Mouse (Mus musculus) kidney, adult 2 months (tissue): Measurements from ENCODE around the gene Olfr675. TPM values are rescaled to one million over a fixed set of nuclear protein-coding genes. Genes with fewer than 3 reads are reported as not detected.
"Not testable (repeated sequence)": the region's sequence is repeated elsewhere in the genome, so short reads cannot be mapped to it uniquely, and the experiment has no call there.

Source experiments
- DNase-seq: peaks from one replicate; pipeline ENCODE4 v3.0.0; 2021
- H3K27ac ChIP-seq: fragments of 200-500 bp; 2 replicates; pipeline ENCODE4 v1.5.1; 2012; ENCODE audit warnings: low read depth, low read length, control low read depth, inconsistent platforms; ENCODE audit not compliant: insufficient read depth
- H3K27me3 ChIP-seq: fragments of 200-500 bp; replicated peaks from 2 replicates; pipeline ENCODE4 v1.6.1; 2012; ENCODE audit warnings: mild to moderate bottlenecking, moderate library complexity, low read length, inconsistent platforms; ENCODE audit not compliant: control insufficient read depth, insufficient read depth
- H3K36me3 ChIP-seq: fragments of 200-500 bp; 2 replicates; pipeline ENCODE4 v1.6.1; 2012; ENCODE audit warnings: mild to moderate bottlenecking, moderate library complexity, low read length, inconsistent platforms; ENCODE audit not compliant: control insufficient read depth, insufficient read depth
- H3K4me1 ChIP-seq: fragments of 200-500 bp; 2 replicates; pipeline ENCODE4 v1.6.1; 2011; ENCODE audit warnings: low read length; ENCODE audit not compliant: control insufficient read depth, insufficient read depth
- H3K4me3 ChIP-seq: fragments of 200-500 bp; 2 replicates; pipeline ENCODE4 v1.5.1; 2011; ENCODE audit warnings: mild to moderate bottlenecking, low read depth, low read length, control low read depth; ENCODE audit not compliant: insufficient read depth
- CTCF ChIP-seq: fragments of 200-500 bp; conservative IDR thresholded peaks from 2 replicates; pipeline ENCODE4 v1.5.1; 2011; ENCODE audit warnings: low read depth, mild to moderate bottlenecking, control low read depth, low read length, moderate library complexity, mixed read lengths; ENCODE audit not compliant: insufficient read depth, insufficient read length
- POLR2A ChIP-seq: fragments of 200-500 bp; IDR thresholded peaks from one replicate; pipeline ENCODE4 v1.6.1; 2011; ENCODE audit warnings: low read depth, low read length, control low read depth
- WGBS: fragments of 180-500 bp; shearing (Covaris S2); methylation state at CpG from one replicate; pipeline ENCODE4 v1.1.7; 2018; 5-methylcytosine and 5-hydroxymethylcytosine counted together
- polyA plus RNA-seq: library from polyadenylated mRNA; depleted of rRNA; stranded (reverse); fragments of >200 nt; gene quantifications from 2 replicates; pipeline ENCODE4 v1.2.3, GENCODE M21; 2012; rRNA removed

Gene Olfr675
- not detected in 2 replicates for polyA plus RNA-seq

GRCm38 (mm10) chr7:105028360-105028759, at the start of gene Olfr675:
Gene Olfr675 (minus strand): TSS chr7:105028460.
- WGBS: 57% methylated on average over 1 of the region's 1 CpGs
- H3K27ac ChIP-seq: no peak within 1 kb of the TSS
- TF ChIP-seq CTCF (no peak), POLR2A (no peak)
- no peak within 1 kb of the TSS for H3K4me3 ChIP-seq
- no peaks in the 10 kb centered on the region for H3K4me1 ChIP-seq
- no peaks in the 10 kb centered on the region for H3K36me3 ChIP-seq
- no peaks in the 10 kb centered on the region for H3K27me3 ChIP-seq
- no peak for DNase-seq

DNA sequence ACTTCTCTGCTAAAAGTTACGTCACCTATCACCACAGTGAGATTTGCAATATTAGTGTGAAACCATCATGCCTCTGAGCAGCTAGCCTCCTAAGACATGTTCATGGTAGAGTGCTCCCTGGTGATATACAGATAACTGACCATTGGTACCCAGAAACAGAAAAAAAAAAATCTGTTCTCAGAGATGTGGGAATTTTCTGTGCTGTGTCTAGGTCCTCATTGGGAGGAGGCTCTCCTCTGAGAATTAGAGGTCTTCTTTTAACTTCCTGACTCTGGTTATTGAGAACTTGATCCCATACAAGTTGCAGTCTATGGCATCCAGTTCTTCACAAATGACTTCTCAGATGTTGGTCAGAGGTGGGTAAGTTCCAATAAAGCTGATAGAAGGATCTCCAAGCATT, 35.9 kb upstream of the Olfr675 start, which contains the start of gene Olfr678:
Gene Olfr678, plus strand, starts transcription at position 301 of the 400 bp plus-strand sequence.
- no peak within 1 kb of the TSS for H3K4me3 ChIP-seq
- H3K36me3 ChIP-seq: no peaks in the 10 kb centered on the region
- DNase-seq: no peak
- H3K27me3 ChIP-seq: no peaks in the 10 kb centered on the region
- no peaks in the 10 kb centered on the region for H3K4me1 ChIP-seq
- H3K27ac ChIP-seq: no peak within 1 kb of the TSS
- TF ChIP-seq CTCF: no peak
- no peak for TF ChIP-seq POLR2A
- 68% methylated on average over 1 of the region's 1 CpGs for WGBS

- no peak for TF ChIP-seq CTCF
- TF ChIP-seq POLR2A: no peak
- no peak overlapping the region for H3K4me3 ChIP-seq
- no peak overlapping the region for H3K27ac ChIP-seq
- no peak for DNase-seq
- H3K27me3 ChIP-seq: no peaks in the 10 kb centered on the region
- H3K36me3 ChIP-seq: no peaks in the 10 kb centered on the region
- H3K4me1 ChIP-seq: no peaks in the 10 kb centered on the region
These were observed 30.7 kb upstream of the Olfr675 start for GRCm38 (mm10) chr7:105058951-105059350.

- not testable (repeated sequence) for H3K4me3 ChIP-seq, H3K4me1 ChIP-seq, H3K27ac ChIP-seq, H3K36me3 ChIP-seq, H3K27me3 ChIP-seq, DNase-seq
- WGBS: 51% methylated on average over 5 of the region's 5 CpGs
These were observed 5.6 kb upstream of the Olfr675 start for GRCm38 (mm10) chr7:105033836-105034235.

GRCm38 (mm10) chr7:105032398-105032797, 4.1 kb upstream of the Olfr675 start, which contains the start of gene Olfr676:
Gene Olfr676 (plus strand): TSS chr7:105032698.
- no peaks in the 10 kb centered on the region for H3K27me3 ChIP-seq
- TF ChIP-seq CTCF: no peak
- TF ChIP-seq POLR2A: no peak
- H3K4me1 ChIP-seq: no peaks in the 10 kb centered on the region
- no peak within 1 kb of the TSS for H3K27ac ChIP-seq
- H3K4me3 ChIP-seq: no peak within 1 kb of the TSS
- H3K36me3 ChIP-seq: no peaks in the 10 kb centered on the region
- DNase-seq: no peak

- no peak for TF ChIP-seq POLR2A
- no peak for TF ChIP-seq CTCF
These were observed 5.7 kb downstream of the Olfr675 start for GRCm38 (mm10) chr7:105022530-105022929.

DNA sequence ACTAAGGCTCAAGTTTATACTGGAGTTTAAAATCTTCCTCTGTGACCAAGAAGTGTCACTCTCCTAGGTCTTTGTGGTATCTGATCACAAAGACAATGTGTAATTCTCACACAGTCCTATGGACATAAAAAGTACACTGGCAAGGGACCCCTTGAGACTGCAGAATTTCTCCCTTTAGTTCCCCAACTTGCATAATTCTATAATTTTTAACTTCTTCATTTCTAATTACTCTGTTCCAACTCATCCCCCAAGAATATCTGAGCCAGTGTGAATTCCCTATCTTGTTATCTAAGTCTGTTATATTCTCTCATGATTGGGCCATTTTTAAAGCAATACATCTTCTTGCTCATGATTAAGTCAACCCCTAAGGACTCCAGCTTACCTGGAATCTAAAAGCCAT, 26.3 kb downstream of the Olfr675 start, which contains the start of gene Olfr672:
Gene Olfr672, minus strand, starts transcription at position 101 of the 400 bp plus-strand sequence.
- no peak for DNase-seq
- TF ChIP-seq POLR2A (no peak), CTCF (no peak)
- no peak within 1 kb of the TSS for H3K4me3 ChIP-seq
- no peak within 1 kb of the TSS for H3K27ac ChIP-seq
- no peaks in the 10 kb centered on the region for H3K36me3 ChIP-seq
- H3K27me3 ChIP-seq: no peaks in the 10 kb centered on the region
- no peaks in the 10 kb centered on the region for H3K4me1 ChIP-seq

More at GRCm38 (mm10) chr7:105022530-105022929, 5.7 kb downstream of the Olfr675 start:
- no peak for DNase-seq
- Histone ChIP-seq H3K27me3 (no peaks in the 10 kb centered on the region), H3K4me3 (no peak overlapping the region), H3K36me3 (no peaks in the 10 kb centered on the region), H3K4me1 (no peaks in the 10 kb centered on the region), H3K27ac (no peak overlapping the region)
- 22% methylated on average over 1 of the region's 1 CpGs for WGBS

DNA sequence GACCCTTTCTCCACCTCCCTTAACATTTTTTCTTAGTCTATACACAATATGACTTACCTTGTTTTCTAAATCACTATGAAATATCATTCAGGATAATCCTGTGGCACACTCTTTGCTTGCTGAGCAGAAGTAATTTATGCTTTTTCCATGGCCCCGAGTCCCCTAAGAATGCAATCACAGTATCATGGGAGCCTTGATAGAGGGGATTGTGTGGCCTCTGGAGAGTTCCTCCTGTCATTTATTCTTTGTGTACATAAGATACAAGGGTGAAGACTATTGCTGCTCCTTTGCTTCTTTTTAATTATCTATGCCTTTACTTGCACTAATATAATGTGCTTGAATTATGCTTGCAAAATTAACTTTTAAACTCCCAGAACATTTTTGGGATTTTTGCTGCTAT, 49.2 kb downstream of the Olfr675 start, which contains the start of gene Olfr671:
Gene Olfr671, minus strand, starts transcription at position 101 of the 400 bp plus-strand sequence.
- Histone ChIP-seq H3K27me3 (no peaks in the 10 kb centered on the region), H3K4me1 (no peaks in the 10 kb centered on the region), H3K36me3 (no peaks in the 10 kb centered on the region), H3K27ac (no peak within 1 kb of the TSS), H3K4me3 (no peak within 1 kb of the TSS)
- TF ChIP-seq CTCF (no peak), POLR2A (no peak)
- WGBS: 76% methylated on average over 1 of the region's 1 CpGs
- no peak for DNase-seq

GRCm38 (mm10) chr7:104972507-104972906, 55.8 kb downstream of the Olfr675 start:
- H3K27ac ChIP-seq, DNase-seq, H3K4me1 ChIP-seq, H3K27me3 ChIP-seq, H3K36me3 ChIP-seq, H3K4me3 ChIP-seq: not testable (repeated sequence)
- 64% methylated on average over 2 of the region's 2 CpGs for WGBS
